In the genomic region with DNA sequence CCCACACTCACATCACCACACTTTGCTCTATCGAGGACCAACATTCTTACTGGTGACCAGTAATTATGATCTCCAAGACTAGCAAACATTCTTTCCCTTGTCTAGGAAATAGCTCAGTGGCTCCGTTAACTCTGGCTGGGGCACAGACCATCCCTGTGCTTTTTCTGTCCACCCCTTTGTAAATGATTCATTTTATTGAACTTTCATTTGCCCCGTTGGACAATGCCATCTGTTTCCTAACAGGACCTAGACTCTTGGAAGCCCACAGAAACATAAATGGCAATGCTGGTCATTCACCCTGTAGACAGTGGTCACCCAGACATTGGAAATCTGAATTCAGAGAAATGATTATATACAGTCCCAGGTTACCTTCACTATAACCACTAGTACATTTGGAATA, we compare ENCODE assay signal across 24 mouse cellular contexts.
"Had no signal": no experiment of that assay in that cellular context is flagged by ENCODE, and none has a peak within 500 bp of the region (broad histone marks: within the 10 kb centered on the region; RNA-seq: fewer than 3 reads in every experiment).

No protein-coding gene starts in this region.

- H3K36me3 ChIP-seq: heart, embryonic 10.5 days; heart, embryonic 12.5 days; hindbrain, embryonic 10.5 days; hindbrain, embryonic 12.5 days; intestine, embryonic 15.5 days; limb, embryonic 10.5 days; limb, embryonic 12.5 days; liver, embryonic 12.5 days had no signal

- H3K27me3 ChIP-seq: heart, embryonic 12.5 days; hindbrain, embryonic 12.5 days; intestine, embryonic 15.5 days; limb, embryonic 12.5 days; liver, embryonic 12.5 days had no signal

- H3K4me2 ChIP-seq: heart, embryonic 12.5 days; hindbrain, embryonic 12.5 days; hindbrain, embryonic 14.5 days; intestine, embryonic 15.5 days; limb, embryonic 12.5 days; liver, embryonic 12.5 days had no signal

- ATAC-seq: forebrain, embryonic 16.5 days; hindbrain, embryonic 16.5 days; inflammation-experienced regulatory T-cells, adult 6 months; intestine, embryonic 15.5 days; intestine, postnatal 0 days; liver, embryonic 12.5 days had no signal

- DNase-seq: gastrocnemius, adult 2 months; gastrocnemius, postnatal 10 days; gastrocnemius, postnatal 25 days; heart, adult 18-20 months; heart, postnatal 10 days; heart, postnatal 4 days; kidney, postnatal 10 days; kidney, postnatal 4 days had no signal

- H3K9ac ChIP-seq: heart, embryonic 12.5 days; hindbrain, embryonic 12.5 days; hindbrain, embryonic 14.5 days; intestine, embryonic 15.5 days; limb, embryonic 12.5 days; liver, embryonic 12.5 days; liver, embryonic 14.5 days had no signal

- H3K9me3 ChIP-seq: heart, embryonic 10.5 days; heart, embryonic 12.5 days; hindbrain, embryonic 10.5 days; hindbrain, embryonic 12.5 days; intestine, embryonic 15.5 days; limb, embryonic 10.5 days; limb, embryonic 12.5 days; liver, embryonic 12.5 days had no signal

- H3K27ac ChIP-seq: gastrocnemius, adult 2 months; heart, embryonic 10.5 days; hindbrain, embryonic 10.5 days; hindbrain, embryonic 14.5 days; intestine, embryonic 15.5 days; layer of hippocampus, adult 2 months; left cerebral cortex, adult 2 months; limb, embryonic 10.5 days; limb, embryonic 12.5 days; liver, embryonic 12.5 days; liver, embryonic 14.5 days had no signal

- H3K4me3 ChIP-seq: gastrocnemius, adult 2 months; heart, embryonic 10.5 days; heart, embryonic 12.5 days; hindbrain, embryonic 10.5 days; hindbrain, embryonic 12.5 days; intestine, embryonic 15.5 days; layer of hippocampus, adult 2 months; left cerebral cortex, adult 2 months; limb, embryonic 10.5 days; limb, embryonic 12.5 days; liver, embryonic 12.5 days had no signal

- H3K4me1 ChIP-seq: heart, embryonic 10.5 days; heart, embryonic 12.5 days; intestine, embryonic 15.5 days; liver, embryonic 12.5 days had no signal
